Mouse (Mus musculus): ENCODE measurements at regions not wholly inside any gene's neighbourhood (a gene's known extent, or its start where the extent isn't known, plus 50 kb on each side); places are given as distances from the start of the nearest gene placed in this dataset.

- no peaks in the 10 kb centered on the region for H3K9me3 ChIP-seq
- ATAC-seq (ENCODE audit: insufficient number of reproducible peaks, insufficient read depth, low FRiP score, low TSS enrichment, low read depth): no peak
- H3K4me1 ChIP-seq: 0 out of 2 replicates have a peak, but pooled peaks cover 5% of the 10 kb centered on the region
- no peak overlapping the region for H3K27ac ChIP-seq
- no peaks in the 10 kb centered on the region for H3K36me3 ChIP-seq
- H3K4me3 ChIP-seq: no peak overlapping the region
- 55% methylated on average over 6 of the region's 6 CpGs for WGBS
- H3K4me2 ChIP-seq: no peak overlapping the region
- no peak overlapping the region for H3K9ac ChIP-seq
- H3K27me3 ChIP-seq: no peaks in the 10 kb centered on the region
These were observed 99.2 kb upstream of the Magi3 start for GRCm38 (mm10) chr3:104319377-104319776.

DNA sequence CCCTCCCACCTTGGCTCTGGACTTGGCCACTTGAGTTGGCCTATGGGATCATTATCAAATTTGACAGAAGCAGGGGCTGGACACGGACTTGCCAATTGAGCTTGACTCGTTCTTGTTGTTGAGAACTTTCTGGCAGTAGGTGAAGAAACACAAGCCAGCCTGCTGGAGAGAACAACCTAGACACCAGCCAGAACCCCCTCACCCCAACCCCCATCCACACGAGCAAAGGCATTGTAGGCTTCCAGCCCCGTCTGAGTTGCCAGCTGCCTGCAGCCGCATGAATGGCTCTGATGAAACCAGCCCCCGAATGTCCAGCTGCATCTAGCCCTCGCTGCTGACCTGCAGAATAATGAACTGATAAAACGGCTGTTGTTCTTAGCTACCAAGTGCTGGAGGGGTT lies 98.7 kb upstream of the Magi3 start:
- H3K4me2 ChIP-seq: no peak overlapping the region
- no peak overlapping the region for H3K9ac ChIP-seq
- no peak overlapping the region for H3K4me3 ChIP-seq
- no peak overlapping the region for H3K27ac ChIP-seq
- no peak for ATAC-seq (ENCODE audit: insufficient number of reproducible peaks, insufficient read depth, low FRiP score, low TSS enrichment, low read depth)
- 42% methylated on average over 8 of the region's 8 CpGs for WGBS
- H3K9me3 ChIP-seq: no peaks in the 10 kb centered on the region
- no peaks in the 10 kb centered on the region for H3K27me3 ChIP-seq
- H3K36me3 ChIP-seq: no peaks in the 10 kb centered on the region
- H3K4me1 ChIP-seq: 0 out of 2 replicates have a peak, but pooled peaks cover 5% of the 10 kb centered on the region

DNA sequence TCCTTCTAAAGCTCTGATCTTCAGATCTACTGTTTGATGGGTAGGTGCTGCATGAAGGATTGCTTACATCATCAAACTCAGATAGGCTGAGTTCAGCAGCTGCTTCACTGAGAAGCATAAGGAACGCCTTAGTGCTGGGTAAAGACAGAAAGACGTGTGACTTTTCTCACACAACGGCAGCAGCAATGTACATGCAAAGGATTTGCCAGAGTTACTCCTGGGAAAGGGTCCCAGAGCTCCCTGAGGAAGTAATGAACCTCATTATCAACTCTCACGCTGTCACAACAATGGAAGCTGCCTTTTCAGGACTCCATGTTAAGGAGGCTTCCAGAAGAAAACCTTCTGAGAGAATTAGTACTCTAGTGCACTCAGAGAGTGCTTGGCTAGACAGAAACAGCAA lies 97.4 kb upstream of the Magi3 start:
- Histone ChIP-seq H3K9ac (no peak overlapping the region), H3K4me1 (0 out of 2 replicates have a peak, but pooled peaks cover 5% of the 10 kb centered on the region), H3K4me3 (no peak overlapping the region), H3K27me3 (no peaks in the 10 kb centered on the region), H3K9me3 (no peaks in the 10 kb centered on the region), H3K27ac (no peak overlapping the region), H3K36me3 (no peaks in the 10 kb centered on the region), H3K4me2 (no peak overlapping the region)
- ATAC-seq (ENCODE audit: insufficient number of reproducible peaks, insufficient read depth, low FRiP score, low TSS enrichment, low read depth): no peak
- WGBS: 86% methylated on average over 4 of the region's 4 CpGs

GRCm38 (mm10) chr3:104313063-104313462 lies 92.9 kb upstream of the Magi3 start:
- Histone ChIP-seq H3K4me3 (no peak overlapping the region), H3K36me3 (no peaks in the 10 kb centered on the region), H3K9me3 (no peaks in the 10 kb centered on the region), H3K27me3 (no peaks in the 10 kb centered on the region), H3K27ac (no peak overlapping the region), H3K4me1 (no peaks in the 10 kb centered on the region), H3K4me2 (no peak overlapping the region), H3K9ac (no peak overlapping the region)
- 77% methylated on average over 4 of the region's 4 CpGs for WGBS
- no peak for ATAC-seq (ENCODE audit: insufficient number of reproducible peaks, insufficient read depth, low FRiP score, low TSS enrichment, low read depth)

DNA sequence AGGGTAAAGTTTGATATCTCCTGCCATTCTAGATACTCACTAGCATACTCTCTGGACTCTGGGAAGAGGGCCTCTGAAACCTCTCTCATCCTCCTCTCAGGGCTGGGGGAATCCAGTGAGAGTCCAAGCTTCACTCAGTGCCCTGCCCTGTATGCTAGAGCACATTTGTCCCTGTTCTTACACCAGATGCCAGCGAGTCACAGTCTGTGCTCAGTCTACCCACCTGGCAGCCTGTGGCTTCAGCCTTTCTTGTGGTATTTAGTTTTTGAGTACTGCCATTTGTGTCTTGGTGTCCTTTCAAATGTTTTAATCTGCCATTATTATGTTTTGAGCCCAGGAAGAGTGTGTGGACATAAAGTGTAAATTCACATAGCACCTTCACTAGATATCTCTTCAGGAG lies 86.8 kb upstream of the Magi3 start:
- Histone ChIP-seq H3K4me1 (0 out of 2 replicates have a peak, but pooled peaks cover 5% of the 10 kb centered on the region), H3K27ac (no peak overlapping the region), H3K4me3 (no peak overlapping the region), H3K9ac (no peak overlapping the region), H3K36me3 (no peaks in the 10 kb centered on the region), H3K4me2 (no peak overlapping the region), H3K9me3 (no peaks in the 10 kb centered on the region), H3K27me3 (no peaks in the 10 kb centered on the region)
- ATAC-seq (ENCODE audit: insufficient number of reproducible peaks, insufficient read depth, low FRiP score, low TSS enrichment, low read depth): no peak
- 88% methylated on average over 1 of the region's 1 CpGs for WGBS

GRCm38 (mm10) chr3:104305904-104306563 lies 85.9 kb upstream of the Magi3 start:
- Histone ChIP-seq H3K4me3 (no peak overlapping the region), H3K27me3 (no peaks in the 10 kb centered on the region), H3K4me2 (peak overlapping the region; percentile 14; the same call in 1 of the 2 replicates), H3K9me3 (no peaks in the 10 kb centered on the region), H3K4me1 (0 out of 2 replicates have a peak, but pooled peaks cover 5% of the 10 kb centered on the region), H3K27ac (no peak overlapping the region), H3K36me3 (no peaks in the 10 kb centered on the region), H3K9ac (no peak overlapping the region)
- WGBS: 23% methylated on average over 12 of the region's 12 CpGs
- no peak for ATAC-seq (ENCODE audit: insufficient number of reproducible peaks, insufficient read depth, low FRiP score, low TSS enrichment, low read depth)

DNA sequence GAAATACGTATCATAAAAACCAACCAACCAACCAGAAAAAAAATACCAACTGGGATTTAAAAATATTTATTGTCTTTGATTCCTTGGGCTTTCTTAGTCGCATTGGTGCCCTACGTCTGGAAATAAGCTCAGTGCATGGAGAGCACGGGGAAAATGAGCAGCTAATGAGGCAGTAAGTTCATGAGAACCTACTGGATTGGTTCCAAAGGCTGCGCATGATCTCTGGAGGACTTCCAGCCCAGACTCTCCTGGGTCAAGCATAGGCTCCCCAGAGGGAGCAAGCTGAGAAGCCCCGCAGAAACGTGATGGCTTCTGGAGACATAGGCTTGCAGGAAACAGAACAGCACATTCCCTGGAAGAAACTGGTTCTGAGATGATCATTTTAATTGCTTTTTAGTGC lies 83.4 kb upstream of the Magi3 start:
- H3K36me3 ChIP-seq: no peaks in the 10 kb centered on the region
- no peak overlapping the region for H3K9ac ChIP-seq
- no peak for ATAC-seq (ENCODE audit: insufficient number of reproducible peaks, insufficient read depth, low FRiP score, low TSS enrichment, low read depth)
- H3K27me3 ChIP-seq: no peaks in the 10 kb centered on the region
- H3K4me1 ChIP-seq: 0 out of 2 replicates have a peak, but pooled peaks cover 5% of the 10 kb centered on the region
- no peak overlapping the region for H3K4me2 ChIP-seq
- WGBS: 65% methylated on average over 7 of the region's 7 CpGs
- no peaks in the 10 kb centered on the region for H3K9me3 ChIP-seq
- H3K27ac ChIP-seq: no peak overlapping the region
- H3K4me3 ChIP-seq: no peak overlapping the region

- Histone ChIP-seq H3K27ac (no peak overlapping the region), H3K9ac (no peak overlapping the region), H3K4me1 (peaks cover 3% of the 10 kb centered on the region), H3K4me3 (no peak overlapping the region), H3K4me2 (no peak overlapping the region), H3K27me3 (no peaks in the 10 kb centered on the region), H3K36me3 (no peaks in the 10 kb centered on the region), H3K9me3 (no peaks in the 10 kb centered on the region)
- WGBS: 91% methylated on average over 5 of the region's 5 CpGs
- ATAC-seq (ENCODE audit: insufficient number of reproducible peaks, insufficient read depth, low FRiP score, low TSS enrichment, low read depth): no peak
These were observed 80.0 kb upstream of the Magi3 start for GRCm38 (mm10) chr3:104300201-104300600.

GRCm38 (mm10) chr3:104298878-104299277 lies 78.7 kb upstream of the Magi3 start:
- ATAC-seq (ENCODE audit: insufficient number of reproducible peaks, insufficient read depth, low FRiP score, low TSS enrichment, low read depth): no peak
- Histone ChIP-seq H3K27ac (no peak overlapping the region), H3K9ac (no peak overlapping the region), H3K4me2 (no peak overlapping the region), H3K4me1 (peaks cover 10% of the 10 kb centered on the region), H3K4me3 (no peak overlapping the region), H3K9me3 (no peaks in the 10 kb centered on the region), H3K36me3 (no peaks in the 10 kb centered on the region), H3K27me3 (no peaks in the 10 kb centered on the region)
- WGBS: 43% methylated on average over 4 of the region's 4 CpGs

DNA sequence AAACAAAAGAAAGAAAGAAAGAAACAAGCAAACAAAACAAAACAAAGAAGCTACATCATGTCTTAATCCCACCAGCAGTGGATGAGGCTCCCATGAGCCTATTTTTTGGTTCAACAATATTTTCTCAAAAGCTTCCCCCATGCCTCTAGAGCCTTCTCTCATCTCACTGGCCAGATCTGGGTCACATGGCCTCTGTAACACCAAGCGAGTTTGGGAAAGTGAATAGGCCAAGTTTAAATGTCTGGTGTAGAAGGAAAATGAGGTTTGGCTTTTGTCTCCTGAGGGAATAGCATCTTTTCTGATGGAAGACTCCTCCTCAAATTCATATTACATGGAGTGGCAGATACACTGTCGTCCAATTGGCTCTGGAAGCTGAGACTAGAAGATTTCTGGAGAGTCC lies 78.2 kb upstream of the Magi3 start:
- no peaks in the 10 kb centered on the region for H3K27me3 ChIP-seq
- H3K9ac ChIP-seq: no peak overlapping the region
- peaks cover 10% of the 10 kb centered on the region for H3K4me1 ChIP-seq
- no peak overlapping the region for H3K27ac ChIP-seq
- 81% methylated on average over 2 of the region's 2 CpGs for WGBS
- H3K4me2 ChIP-seq: no peak overlapping the region
- no peak for ATAC-seq (ENCODE audit: insufficient number of reproducible peaks, insufficient read depth, low FRiP score, low TSS enrichment, low read depth)
- H3K4me3 ChIP-seq: no peak overlapping the region
- no peaks in the 10 kb centered on the region for H3K9me3 ChIP-seq
- no peaks in the 10 kb centered on the region for H3K36me3 ChIP-seq

GRCm38 (mm10) chr3:104297112-104297511 lies 76.9 kb upstream of the Magi3 start:
- no peak for ATAC-seq (ENCODE audit: insufficient number of reproducible peaks, insufficient read depth, low FRiP score, low TSS enrichment, low read depth)
- H3K36me3 ChIP-seq: no peaks in the 10 kb centered on the region
- WGBS: 57% methylated on average over 6 of the region's 6 CpGs
- H3K4me2 ChIP-seq: no peak overlapping the region
- no peak overlapping the region for H3K27ac ChIP-seq
- peaks cover 14% of the 10 kb centered on the region for H3K4me1 ChIP-seq
- no peak overlapping the region for H3K4me3 ChIP-seq
- H3K9ac ChIP-seq: no peak overlapping the region
- H3K9me3 ChIP-seq: no peaks in the 10 kb centered on the region
- H3K27me3 ChIP-seq: no peaks in the 10 kb centered on the region

DNA sequence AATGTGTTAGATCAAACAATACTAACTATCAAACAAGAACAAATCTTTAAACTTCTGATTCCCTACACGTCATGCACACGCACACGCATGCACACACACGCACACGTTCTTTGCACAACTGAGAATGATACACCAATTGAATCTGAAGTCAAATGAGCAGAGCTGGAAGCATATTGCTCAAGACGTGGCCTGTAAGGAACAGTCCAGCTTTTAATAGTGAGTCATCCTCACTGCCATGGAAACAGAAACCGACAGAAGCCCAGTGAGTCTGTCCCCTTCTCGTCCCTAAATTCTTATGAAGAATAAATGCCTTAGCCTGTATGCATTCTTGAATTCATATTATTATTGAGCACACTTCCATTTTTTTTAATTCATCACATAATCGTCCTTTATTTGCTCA lies 75.7 kb upstream of the Magi3 start:
- H3K9ac ChIP-seq: no peak overlapping the region
- no peak overlapping the region for H3K4me2 ChIP-seq
- H3K4me3 ChIP-seq: no peak overlapping the region
- H3K27ac ChIP-seq: no peak overlapping the region
- ATAC-seq (ENCODE audit: insufficient number of reproducible peaks, insufficient read depth, low FRiP score, low TSS enrichment, low read depth): no peak
- H3K9me3 ChIP-seq: no peaks in the 10 kb centered on the region
- H3K27me3 ChIP-seq: no peaks in the 10 kb centered on the region
- WGBS: 67% methylated on average over 9 of the region's 9 CpGs
- no peaks in the 10 kb centered on the region for H3K36me3 ChIP-seq
- peaks cover 14% of the 10 kb centered on the region for H3K4me1 ChIP-seq
